Mouse (Mus musculus) heart, embryonic 15.5 days (tissue): Measurements from ENCODE around the gene Gnat2. TPM values are rescaled to one million over a fixed set of nuclear protein-coding genes. Genes with fewer than 3 reads are reported as not detected.

Source experiments
- ATAC-seq: fragments of 200-750 bp; cut with Nextera tagmentation; replicated peaks from 2 replicates; pipeline ENCODE4 v1.8.0; 2017; ENCODE audit warnings: low read depth, moderate TSS enrichment; ENCODE audit not compliant: insufficient number of reproducible peaks, insufficient read depth, low FRiP score
- H3K27ac ChIP-seq: fragments of 300-500 bp; sonication (generic); 2 replicates; pipeline ENCODE4 v1.5.1; 2015; ENCODE audit warnings: mild to moderate bottlenecking, inconsistent platforms
- H3K27me3 ChIP-seq: fragments of 300-500 bp; sonication (generic); 2 replicates; pipeline ENCODE4 v1.6.1; 2015; ENCODE audit warnings: inconsistent platforms
- H3K36me3 ChIP-seq: fragments of 300-500 bp; sonication (generic); 2 replicates; pipeline ENCODE4 v1.6.1; 2015; ENCODE audit warnings: mild to moderate bottlenecking, inconsistent platforms
- H3K4me1 ChIP-seq: fragments of 300-500 bp; sonication (generic); replicated peaks from 2 replicates; pipeline ENCODE4 v1.6.1; 2015; ENCODE audit warnings: inconsistent platforms
- H3K4me2 ChIP-seq: fragments of 300-500 bp; sonication (generic); 2 replicates; pipeline ENCODE4 v1.6.1; 2015; ENCODE audit warnings: inconsistent platforms, mild to moderate bottlenecking, moderate library complexity
- H3K4me3 ChIP-seq: fragments of 300-500 bp; sonication (generic); 2 replicates; pipeline ENCODE4 v1.5.1; 2015; ENCODE audit warnings: mild to moderate bottlenecking, inconsistent platforms
- H3K9ac ChIP-seq: fragments of 300-500 bp; sonication (generic); 2 replicates; pipeline ENCODE4 v1.6.1; 2015; ENCODE audit warnings: mild to moderate bottlenecking, inconsistent platforms
- H3K9me3 ChIP-seq: fragments of 300-500 bp; sonication (generic); replicated peaks from 2 replicates; pipeline ENCODE4 v1.6.1; 2016; ENCODE audit warnings: inconsistent platforms
- WGBS: fragments of 180-500 bp; shearing (Covaris S2); methylation state at CpG from one replicate; pipeline ENCODE4 v1.1.7; 2015; ENCODE audit warnings: mixed read lengths; 5-methylcytosine and 5-hydroxymethylcytosine counted together
- polyA plus RNA-seq: library from polyadenylated mRNA; unstranded; fragments of >200 nt; fragmentation: Nextera tagmentation; extraction: Ambion mirVana; gene quantifications from 2 replicates; pipeline ENCODE4 v1.2.1, GENCODE M21; 2015

The Gnat2 gene
- polyA plus RNA-seq, 1 experiment from 2014 or later, result 0.74 TPM

DNA sequence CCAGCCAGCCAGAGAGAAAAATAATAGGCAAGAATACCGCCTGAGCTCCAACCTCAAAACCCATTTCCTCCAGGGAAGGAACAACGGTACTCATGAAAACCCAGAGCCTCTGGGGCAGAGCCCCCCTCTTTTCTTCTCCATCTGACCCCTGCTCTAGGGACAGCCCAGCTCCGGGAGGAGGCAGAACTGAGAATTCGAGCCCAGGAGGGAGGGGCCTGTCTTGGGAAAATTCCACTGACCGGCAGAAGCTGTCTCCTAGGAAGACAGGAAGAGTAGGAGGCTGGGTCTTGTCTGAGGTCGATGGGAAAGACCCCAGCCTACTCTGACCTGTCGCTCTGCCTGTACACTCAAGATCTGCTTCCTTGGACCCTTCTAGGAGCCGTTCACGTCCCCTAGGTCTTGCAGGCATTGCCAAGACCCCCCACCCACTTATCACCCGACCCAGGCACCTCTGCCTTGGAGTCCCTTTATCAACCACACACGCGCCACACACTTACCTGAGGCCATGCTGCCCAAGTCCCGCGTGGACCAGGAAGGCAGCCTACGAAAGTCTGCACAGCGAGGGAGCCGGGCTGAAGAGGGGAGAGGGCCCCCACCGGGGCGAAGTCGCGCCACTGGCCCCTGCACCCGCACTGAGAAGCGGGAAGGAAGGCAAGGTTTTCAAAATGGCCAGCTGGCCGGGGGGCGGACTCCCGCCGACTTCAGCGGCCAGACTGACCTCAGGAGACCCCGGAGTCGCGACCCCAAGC lies 6.7 kb upstream of the Gnat2 start:
- under 1% methylated on average over 31 of the region's 31 CpGs for WGBS
- ATAC-seq, result peak; percentile 78
- Histone ChIP-seq H3K4me1 (peaks cover 71% of the 10 kb centered on the region), H3K36me3 (no peaks in the 10 kb centered on the region), H3K4me3 (peak overlapping the region; percentile 77), H3K9me3 (no peaks in the 10 kb centered on the region), H3K9ac (peak overlapping the region; percentile 81), H3K27me3 (no peaks in the 10 kb centered on the region), H3K27ac (peak overlapping the region; percentile 93), H3K4me2 (peak overlapping the region; percentile 91)

DNA sequence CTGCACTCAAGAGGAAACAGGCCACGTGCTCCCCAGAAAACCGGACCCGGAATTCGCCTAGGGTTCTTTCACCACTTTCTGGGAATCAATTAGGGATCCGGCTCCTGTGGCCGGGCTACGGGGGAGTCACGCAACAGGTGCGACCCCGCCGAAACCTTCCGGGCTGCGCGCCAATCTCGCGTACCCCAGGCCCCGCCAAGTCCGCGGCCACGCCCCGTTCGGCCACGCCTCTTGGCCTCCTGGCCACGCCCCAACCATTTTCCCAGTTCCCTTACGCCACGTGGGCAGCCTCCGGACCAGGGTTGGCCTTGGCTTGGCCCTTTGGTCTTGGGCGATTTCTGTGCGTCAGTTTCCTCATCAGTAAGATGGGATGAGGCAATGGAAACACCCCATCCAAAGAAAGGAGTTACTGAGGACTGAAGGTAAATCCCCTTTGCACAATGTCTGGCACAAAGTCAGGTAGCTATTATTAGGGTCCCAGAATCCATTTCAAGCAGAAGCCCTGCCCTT lies 6.1 kb upstream of the Gnat2 start, which contains the start of gene Ampd2:
Ampd2 (minus strand) TSS at position 182 of the 510 bp plus-strand sequence.
- Histone ChIP-seq H3K9ac (peak within 1 kb of the TSS; percentile 81), H3K27ac (peak within 1 kb of the TSS; percentile 93), H3K4me2 (peak within 1 kb of the TSS; percentile 91), H3K4me3 (peak within 1 kb of the TSS; percentile 77), H3K27me3 (no peaks in the 10 kb centered on the region), H3K4me1 (peaks cover 66% of the 10 kb centered on the region), H3K9me3 (no peaks in the 10 kb centered on the region), H3K36me3 (no peaks in the 10 kb centered on the region)
- WGBS, result under 1% methylated on average over 29 of the region's 29 CpGs
- ATAC-seq, result peak; percentile 43

DNA sequence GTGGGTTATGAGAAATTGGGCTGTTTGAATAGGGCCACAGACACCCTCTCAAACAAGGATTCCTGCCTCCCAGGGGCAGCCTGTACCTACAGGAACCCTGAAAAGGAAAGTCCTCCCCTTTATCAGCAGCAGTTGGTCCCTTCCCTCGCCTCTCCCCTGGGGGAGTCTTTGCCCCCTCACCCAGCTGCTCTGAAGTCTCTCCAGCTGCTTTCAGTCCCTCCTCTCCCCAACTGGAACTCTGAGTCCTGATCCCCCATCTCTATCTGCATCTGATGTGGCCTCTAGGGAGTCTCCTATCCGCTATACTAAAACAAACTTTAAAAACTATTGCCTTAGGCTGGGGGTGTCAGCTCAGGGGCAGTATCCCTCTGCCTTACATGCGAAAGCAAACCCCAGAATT lies 5.3 kb upstream of the Gnat2 start:
- 84% methylated on average over 3 of the region's 3 CpGs for WGBS
- no peaks in the 10 kb centered on the region for H3K27me3 ChIP-seq
- H3K4me1 ChIP-seq, result peaks cover 58% of the 10 kb centered on the region
- H3K4me3 ChIP-seq, result no peak overlapping the region
- H3K4me2 ChIP-seq, result peak overlapping the region; percentile 91; the same call in 1 of the 2 replicates
- no peak for ATAC-seq
- peak overlapping the region; percentile 93; the same call in 1 of the 2 replicates for H3K27ac ChIP-seq
- H3K9me3 ChIP-seq, result no peaks in the 10 kb centered on the region
- H3K9ac ChIP-seq, result no peak overlapping the region
- no peaks in the 10 kb centered on the region for H3K36me3 ChIP-seq

DNA sequence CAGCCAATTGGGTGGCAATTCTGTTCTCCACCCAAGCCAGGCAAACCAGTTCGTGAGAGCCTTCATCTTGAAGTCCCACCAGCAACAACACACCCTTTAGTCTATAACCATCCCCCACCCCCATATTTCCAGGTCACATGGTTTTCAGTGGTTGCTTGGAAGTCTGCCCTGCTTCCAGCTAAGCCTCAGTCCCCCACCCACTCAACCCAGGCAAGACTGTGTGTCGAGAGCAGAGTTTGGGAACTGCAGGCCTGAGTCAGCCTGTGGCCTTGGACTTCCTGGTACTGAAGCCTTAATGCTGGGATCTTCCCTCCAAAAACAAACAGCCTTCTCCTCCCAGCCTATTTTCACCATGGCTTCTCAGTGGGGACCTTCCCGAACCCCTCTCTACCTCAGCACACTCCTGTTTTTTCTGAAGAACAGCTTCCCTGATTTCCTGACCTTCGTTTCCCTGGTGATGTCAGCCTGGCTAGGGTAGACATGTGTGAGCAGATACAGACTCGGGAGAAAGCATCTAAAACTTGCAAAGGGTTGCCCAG lies 3.7 kb upstream of the Gnat2 start:
- no peaks in the 10 kb centered on the region for H3K27me3 ChIP-seq
- H3K9ac ChIP-seq, result no peak overlapping the region
- no peak overlapping the region for H3K4me3 ChIP-seq
- no peak overlapping the region for H3K27ac ChIP-seq
- H3K9me3 ChIP-seq, result no peaks in the 10 kb centered on the region
- no peaks in the 10 kb centered on the region for H3K36me3 ChIP-seq
- H3K4me2 ChIP-seq, result no peak overlapping the region
- peaks cover 42% of the 10 kb centered on the region for H3K4me1 ChIP-seq
- no peak for ATAC-seq
- 34% methylated on average over 5 of the region's 5 CpGs for WGBS

DNA sequence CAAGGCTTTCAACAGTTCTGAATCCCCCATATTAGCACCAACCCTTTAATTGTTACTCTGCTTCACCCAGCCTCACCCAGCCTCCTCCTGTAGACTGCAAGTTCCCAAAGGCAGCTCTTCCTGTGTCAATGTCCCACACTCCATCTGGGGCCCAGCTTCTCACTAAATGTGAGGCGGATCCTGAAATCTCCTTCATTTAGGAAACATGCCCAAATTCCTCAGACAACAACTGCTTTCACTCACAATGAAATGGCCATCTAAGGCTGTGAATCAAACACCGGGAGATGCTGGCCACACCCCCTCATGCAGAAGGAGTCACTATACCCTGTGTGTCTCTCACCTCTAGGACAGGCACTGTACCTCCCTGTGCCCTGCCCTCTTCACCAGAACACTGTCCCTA lies 2.7 kb upstream of the Gnat2 start:
- H3K4me2 ChIP-seq, result no peak overlapping the region
- H3K27me3 ChIP-seq, result no peaks in the 10 kb centered on the region
- ATAC-seq, result no peak
- 39% methylated on average over 2 of the region's 2 CpGs for WGBS
- no peak overlapping the region for H3K9ac ChIP-seq
- H3K4me3 ChIP-seq, result no peak overlapping the region
- no peak overlapping the region for H3K27ac ChIP-seq
- no peaks in the 10 kb centered on the region for H3K36me3 ChIP-seq
- no peaks in the 10 kb centered on the region for H3K9me3 ChIP-seq
- H3K4me1 ChIP-seq, result peaks cover 35% of the 10 kb centered on the region

DNA sequence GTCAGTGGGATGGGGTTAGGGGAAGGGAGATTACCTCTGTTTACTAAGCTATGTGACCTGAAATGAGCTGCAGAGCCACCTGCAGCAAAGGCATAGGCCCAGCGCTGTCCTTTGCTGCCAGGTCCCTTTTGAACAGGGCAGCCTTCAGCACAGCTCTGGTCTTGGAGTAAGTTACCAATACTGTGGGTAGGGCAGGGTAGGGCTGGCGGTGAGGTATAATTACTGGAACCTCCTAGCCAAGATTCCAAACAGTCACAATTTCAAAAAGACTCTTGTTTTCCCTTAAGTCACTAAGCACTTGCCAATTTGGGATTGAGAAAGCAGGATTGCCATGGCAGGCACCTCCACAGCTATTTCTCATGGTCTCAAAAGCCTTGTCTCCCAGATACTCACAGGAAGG lies 2.0 kb upstream of the Gnat2 start:
- Histone ChIP-seq H3K36me3 (no peaks in the 10 kb centered on the region), H3K4me2 (no peak overlapping the region), H3K4me3 (no peak overlapping the region), H3K9ac (no peak overlapping the region), H3K9me3 (no peaks in the 10 kb centered on the region), H3K4me1 (peaks cover 32% of the 10 kb centered on the region), H3K27ac (no peak overlapping the region), H3K27me3 (no peaks in the 10 kb centered on the region)
- WGBS, result 94% methylated on average over 2 of the region's 2 CpGs
- ATAC-seq, result no peak

DNA sequence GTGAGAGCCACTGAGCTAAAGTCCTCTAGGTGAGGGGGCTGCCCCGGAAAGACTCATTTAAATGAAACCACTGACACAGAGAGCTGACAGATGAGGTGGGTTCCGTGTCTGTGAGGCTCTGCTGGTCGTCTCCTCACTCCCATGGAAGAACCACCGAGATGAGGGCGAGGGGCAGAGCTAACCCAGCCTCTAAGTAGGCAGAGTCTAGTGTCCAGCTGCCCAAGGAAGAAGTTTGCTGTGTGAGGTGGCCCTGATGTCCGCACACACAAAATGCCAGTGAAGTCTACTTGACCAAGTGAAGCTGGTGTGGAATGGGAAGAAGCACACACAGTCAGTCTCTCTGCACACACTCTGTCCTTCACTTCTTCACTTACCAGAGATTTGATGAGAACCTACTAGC lies 559 bp upstream of the Gnat2 start:
- WGBS, result 69% methylated on average over 6 of the region's 6 CpGs
- Histone ChIP-seq H3K9me3 (no peaks in the 10 kb centered on the region), H3K4me3 (no peak overlapping the region), H3K36me3 (no peaks in the 10 kb centered on the region), H3K4me2 (no peak overlapping the region), H3K27me3 (no peaks in the 10 kb centered on the region), H3K4me1 (peaks cover 32% of the 10 kb centered on the region), H3K27ac (no peak overlapping the region), H3K9ac (no peak overlapping the region)
- no peak for ATAC-seq

- H3K9me3 ChIP-seq, result no peaks in the 10 kb centered on the region
- no peak for ATAC-seq
- H3K4me2 ChIP-seq, result no peak overlapping the region
- H3K4me1 ChIP-seq, result peaks cover 26% of the 10 kb centered on the region
- H3K27ac ChIP-seq, result no peak overlapping the region
- H3K4me3 ChIP-seq, result no peak overlapping the region
- H3K36me3 ChIP-seq, result no peaks in the 10 kb centered on the region
- H3K27me3 ChIP-seq, result no peaks in the 10 kb centered on the region
- no peak overlapping the region for H3K9ac ChIP-seq
- WGBS, result 55% methylated on average over 6 of the region's 6 CpGs
Observed at GRCm38 (mm10) chr3:108093306-108093705, 717 bp downstream of the Gnat2 start.

DNA sequence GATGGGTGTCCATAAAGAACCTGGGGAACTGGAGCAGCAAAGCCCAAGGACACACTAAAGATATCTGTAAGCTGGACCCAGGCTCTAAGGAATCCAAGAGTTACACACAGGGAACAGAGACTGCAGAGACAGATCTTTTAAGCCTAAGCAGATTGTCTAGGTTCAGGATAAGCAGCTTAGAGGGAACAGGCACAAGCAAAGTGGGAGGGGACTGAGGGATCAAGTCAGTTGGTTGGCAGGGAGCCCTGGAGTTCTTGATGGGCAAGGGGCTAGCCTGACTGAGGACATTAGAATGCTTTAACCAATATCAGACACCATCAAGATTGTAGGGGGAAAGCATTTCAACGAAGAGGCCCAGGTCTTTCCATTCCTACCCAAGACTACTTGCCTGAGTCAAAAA lies 1.6 kb downstream of the Gnat2 start:
- Histone ChIP-seq H3K4me2 (no peak overlapping the region), H3K4me3 (no peak overlapping the region), H3K4me1 (peaks cover 21% of the 10 kb centered on the region), H3K27me3 (no peaks in the 10 kb centered on the region), H3K36me3 (no peaks in the 10 kb centered on the region), H3K9me3 (no peaks in the 10 kb centered on the region), H3K27ac (no peak overlapping the region), H3K9ac (no peak overlapping the region)
- WGBS, result 63% methylated on average over 1 of the region's 1 CpGs
- ATAC-seq, result no peak

- Histone ChIP-seq H3K4me2 (no peak overlapping the region), H3K4me3 (no peak overlapping the region), H3K36me3 (no peaks in the 10 kb centered on the region), H3K27ac (no peak overlapping the region), H3K9ac (no peak overlapping the region), H3K9me3 (no peaks in the 10 kb centered on the region), H3K27me3 (no peaks in the 10 kb centered on the region), H3K4me1 (peaks cover 13% of the 10 kb centered on the region)
- no peak for ATAC-seq
- 90% methylated on average over 12 of the region's 12 CpGs for WGBS
Observed at GRCm38 (mm10) chr3:108094976-108095760, 2.6 kb downstream of the Gnat2 start.

DNA sequence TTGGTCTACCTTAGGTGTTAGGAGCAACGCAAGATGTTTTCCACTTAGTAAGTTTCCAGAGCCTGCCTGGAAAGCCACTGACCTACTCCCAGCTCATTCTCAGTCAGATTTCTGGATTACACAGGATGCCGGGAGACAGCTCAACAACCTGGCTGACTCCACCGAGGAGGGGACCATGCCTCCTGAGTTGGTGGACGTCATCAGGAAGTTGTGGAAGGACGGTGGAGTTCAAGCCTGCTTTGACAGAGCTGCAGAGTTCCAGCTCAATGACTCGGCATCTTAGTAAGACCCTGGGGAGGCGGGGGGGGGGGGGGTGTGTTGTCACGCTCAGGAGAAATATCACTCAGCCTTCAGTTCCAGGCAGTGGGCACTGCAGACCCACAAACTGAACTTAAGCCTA lies 3.6 kb downstream of the Gnat2 start:
- Histone ChIP-seq H3K9me3 (no peaks in the 10 kb centered on the region), H3K27me3 (no peaks in the 10 kb centered on the region), H3K4me2 (no peak overlapping the region), H3K36me3 (no peaks in the 10 kb centered on the region), H3K4me3 (no peak overlapping the region), H3K27ac (no peak overlapping the region), H3K4me1 (peaks cover 10% of the 10 kb centered on the region; the same call in 1 of the 2 replicates), H3K9ac (no peak overlapping the region)
- ATAC-seq, result no peak
- WGBS, result 39% methylated on average over 8 of the region's 8 CpGs
